Mouse (Mus musculus) hindbrain, embryonic 11.5 days (tissue): ENCODE results near the gene Atp7b. TPM values are rescaled to one million over a fixed set of nuclear protein-coding genes. Genes with fewer than 3 reads are reported as not detected.

Source experiments
- ATAC-seq: fragments of 200-750 bp; cut with Nextera tagmentation; 2 replicates; pipeline ENCODE4 v1.8.0; 2017; ENCODE audit warnings: mild to moderate bottlenecking, moderate TSS enrichment, moderate library complexity; ENCODE audit not compliant: low FRiP score
- DNase-seq: peaks from one replicate; pipeline ENCODE4 v3.0.0-alpha.2; 2015; ENCODE audit warnings: low spot score
- H3K27ac ChIP-seq: fragments of 300-500 bp; sonication (generic); 2 replicates; pipeline ENCODE4 v1.5.1; 2014; ENCODE audit warnings: mild to moderate bottlenecking, low read depth, low read length
- H3K27me3 ChIP-seq: fragments of 300-500 bp; sonication (generic); 2 replicates; pipeline ENCODE4 v1.6.1; 2014; ENCODE audit warnings: mild to moderate bottlenecking, low read length, moderate library complexity, mixed read lengths; ENCODE audit not compliant: control insufficient read depth, insufficient read depth
- H3K36me3 ChIP-seq: fragments of 300-500 bp; sonication (generic); 2 replicates; pipeline ENCODE4 v1.6.1; 2014; ENCODE audit warnings: mild to moderate bottlenecking, low read length, moderate library complexity, mixed read lengths; ENCODE audit not compliant: control insufficient read depth, insufficient read depth
- H3K4me1 ChIP-seq: fragments of 300-500 bp; sonication (generic); replicated peaks from 2 replicates; pipeline ENCODE4 v1.6.1; 2014; ENCODE audit warnings: low read length, mixed read lengths; ENCODE audit not compliant: control insufficient read depth, insufficient read depth
- H3K4me2 ChIP-seq: fragments of 300-500 bp; sonication (generic); replicated peaks from 2 replicates; pipeline ENCODE4 v1.6.1; 2014; ENCODE audit warnings: mild to moderate bottlenecking, low read depth, low read length
- H3K4me3 ChIP-seq: fragments of 300-500 bp; sonication (generic); 2 replicates; pipeline ENCODE4 v1.5.1; 2014; ENCODE audit warnings: low read depth, low read length
- H3K9ac ChIP-seq: fragments of 300-500 bp; sonication (generic); 2 replicates; pipeline ENCODE4 v1.6.1; 2014; ENCODE audit warnings: low read depth, low read length
- H3K9me3 ChIP-seq: fragments of 300-500 bp; sonication (generic); 2 replicates; pipeline ENCODE4 v1.6.1; 2016; ENCODE audit warnings: low read length; ENCODE audit not compliant: control insufficient read depth
- WGBS: fragments of 180-500 bp; shearing (Covaris S2); extraction: QIAGEN DNeasy Blood & Tissue Kit; methylation state at CpG from one replicate; pipeline ENCODE4 v1.1.7; 2014; 5-methylcytosine and 5-hydroxymethylcytosine counted together
- polyA plus RNA-seq: library from polyadenylated mRNA; unstranded; fragments of >200 nt; fragmentation: Nextera tagmentation; extraction: Ambion mirVana; gene quantifications from 2 replicates; pipeline ENCODE4 v1.2.1, GENCODE M21; 2014

Atp7b gene
- polyA plus RNA-seq, 1 experiment from 2014 or later = 1.3 TPM

DNA sequence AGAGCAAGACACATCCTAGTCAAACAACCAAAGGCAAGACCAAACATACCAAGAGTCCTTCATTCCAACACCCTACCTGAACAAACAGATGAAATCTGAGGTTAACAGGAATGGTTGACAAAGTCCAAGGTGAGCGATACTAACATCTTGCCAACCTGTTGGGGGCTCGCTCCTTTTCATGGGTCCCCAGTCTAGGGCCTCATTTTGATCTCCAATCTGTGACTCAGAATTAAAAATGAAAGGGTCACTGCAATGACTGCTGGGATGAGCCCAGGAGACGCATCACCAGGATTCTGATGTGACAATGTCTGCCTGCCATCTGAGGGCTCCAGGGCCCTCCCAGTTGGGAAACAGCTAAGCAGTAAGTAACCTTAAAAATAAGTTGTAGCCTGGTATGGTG is 90.6 kb downstream of the Atp7b start, which contains the start of gene Ccdc70:
Ccdc70 (plus strand) TSS at position 301 of the 400 bp plus-strand sequence.
- no peak for DNase-seq
- H3K4me3 ChIP-seq = no peak within 1 kb of the TSS
- 88% methylated on average over 3 of the region's 3 CpGs for WGBS
- no peaks in the 10 kb centered on the region for H3K36me3 ChIP-seq
- no peak within 1 kb of the TSS for H3K9ac ChIP-seq
- no peak within 1 kb of the TSS for H3K4me2 ChIP-seq
- no peak for ATAC-seq
- H3K27me3 ChIP-seq = no peaks in the 10 kb centered on the region
- no peaks in the 10 kb centered on the region for H3K9me3 ChIP-seq
- no peaks in the 10 kb centered on the region for H3K4me1 ChIP-seq
- H3K27ac ChIP-seq = no peak within 1 kb of the TSS

GRCm38 (mm10) chr8:21966646-21967045 is 93.5 kb downstream of the Atp7b start:
- 82% methylated on average over 1 of the region's 1 CpGs for WGBS

DNA sequence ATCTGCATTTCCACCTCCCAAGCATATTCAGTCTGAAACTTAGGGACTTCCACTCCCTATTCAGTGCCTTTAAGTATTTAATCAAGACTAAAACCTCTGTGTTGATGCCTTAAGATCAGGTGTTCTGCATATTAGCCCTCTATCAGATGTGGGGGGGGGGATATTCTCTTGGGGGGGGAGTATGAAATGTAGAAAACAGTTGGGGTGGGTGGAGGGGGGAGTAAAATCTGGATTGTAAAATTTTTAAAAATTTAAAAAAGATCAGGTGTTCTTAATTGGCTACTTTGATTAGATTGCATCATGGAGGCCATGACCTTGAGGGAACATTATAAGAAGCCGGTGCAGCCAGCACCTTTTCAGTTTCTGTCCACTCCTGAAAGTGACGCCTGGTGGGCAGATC is 101.7 kb downstream of the Atp7b start, which contains the start of gene Fam90a1a:
Fam90a1a (plus strand) TSS at position 301 of the 400 bp plus-strand sequence.
- Histone ChIP-seq H3K4me1 (no peaks in the 10 kb centered on the region), H3K4me3 (no peak within 1 kb of the TSS), H3K9me3 (no peaks in the 10 kb centered on the region), H3K27me3 (no peaks in the 10 kb centered on the region), H3K36me3 (no peaks in the 10 kb centered on the region), H3K4me2 (no peak within 1 kb of the TSS), H3K9ac (no peak within 1 kb of the TSS), H3K27ac (no peak within 1 kb of the TSS)
- no peak for DNase-seq
- whole genome bisulfite sequencing = 100% methylated on average over 2 of the region's 2 CpGs
- ATAC-seq = no peak

More at GRCm38 (mm10) chr8:21966646-21967045, 93.5 kb downstream of the Atp7b start:
- Histone ChIP-seq H3K27ac (no peak overlapping the region), H3K36me3 (no peaks in the 10 kb centered on the region), H3K4me2 (no peak overlapping the region), H3K4me3 (no peak overlapping the region), H3K27me3 (no peaks in the 10 kb centered on the region), H3K9me3 (no peaks in the 10 kb centered on the region), H3K9ac (no peak overlapping the region), H3K4me1 (no peaks in the 10 kb centered on the region)
- no peak for ATAC-seq
- no peak for DNase-seq

DNA sequence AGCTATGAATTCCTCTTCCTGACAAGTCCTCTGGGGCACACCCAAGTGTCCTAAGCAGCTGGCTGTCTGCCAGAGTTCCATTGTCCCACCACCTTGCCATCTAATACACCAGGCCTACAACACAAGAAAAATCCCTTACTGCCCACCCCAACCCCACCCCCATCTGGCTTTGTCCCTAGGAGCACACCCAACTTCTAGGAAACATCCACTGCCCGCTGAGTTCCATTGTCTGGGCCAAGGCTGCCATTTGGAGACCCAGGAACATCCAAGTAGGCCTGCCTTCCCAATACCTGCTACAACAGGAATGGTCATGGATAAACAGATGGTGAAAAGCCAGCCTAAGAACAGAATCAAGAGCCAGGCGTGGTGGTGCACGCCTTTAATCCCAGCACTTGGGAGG is 103.8 kb downstream of the Atp7b start:
- H3K4me3 ChIP-seq = no peak overlapping the region
- no peak for DNase-seq
- 80% methylated on average over 3 of the region's 3 CpGs for WGBS
- H3K9ac ChIP-seq = no peak overlapping the region
- no peak for ATAC-seq
- H3K36me3 ChIP-seq = no peaks in the 10 kb centered on the region
- H3K9me3 ChIP-seq = no peaks in the 10 kb centered on the region
- no peaks in the 10 kb centered on the region for H3K4me1 ChIP-seq
- H3K27ac ChIP-seq = no peak overlapping the region
- H3K27me3 ChIP-seq = no peaks in the 10 kb centered on the region
- H3K4me2 ChIP-seq = no peak overlapping the region

DNA sequence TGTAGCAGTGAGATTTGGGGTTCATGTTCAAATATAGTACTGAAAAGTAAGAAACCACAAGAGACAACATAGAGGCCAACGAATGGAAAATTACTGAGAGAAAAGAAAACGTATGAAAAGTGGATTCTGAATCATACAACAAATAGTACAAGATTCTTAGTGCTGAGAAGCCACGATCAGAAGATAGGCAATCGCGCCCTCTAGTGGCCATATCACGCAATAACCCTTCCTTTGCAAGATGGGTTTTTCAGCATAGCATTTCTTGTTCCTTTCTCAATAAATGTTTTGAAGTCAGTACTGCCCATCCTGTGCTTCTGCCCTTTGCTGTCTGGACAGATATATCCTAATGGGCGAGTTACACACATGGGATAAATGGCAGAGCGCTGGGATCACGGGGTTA is 104.8 kb downstream of the Atp7b start:
- H3K36me3 ChIP-seq = no peaks in the 10 kb centered on the region
- ATAC-seq = no peak
- DNase-seq = peak; percentile 71
- H3K9ac ChIP-seq = no peak overlapping the region
- no peak overlapping the region for H3K4me3 ChIP-seq
- 5% methylated on average over 9 of the region's 9 CpGs for WGBS
- no peaks in the 10 kb centered on the region for H3K27me3 ChIP-seq
- no peaks in the 10 kb centered on the region for H3K9me3 ChIP-seq
- no peak overlapping the region for H3K4me2 ChIP-seq
- H3K27ac ChIP-seq = no peak overlapping the region
- H3K4me1 ChIP-seq = no peaks in the 10 kb centered on the region

GRCm38 (mm10) chr8:21947311-21948017 is 112.6 kb downstream of the Atp7b start:
- Histone ChIP-seq H3K27me3 (no peaks in the 10 kb centered on the region), H3K4me2 (no peak overlapping the region), H3K9me3 (no peaks in the 10 kb centered on the region), H3K36me3 (no peaks in the 10 kb centered on the region), H3K27ac (no peak overlapping the region), H3K9ac (no peak overlapping the region), H3K4me1 (no peaks in the 10 kb centered on the region), H3K4me3 (no peak overlapping the region)
- DNase-seq (no peak), ATAC-seq (no peak)
- WGBS = 67% methylated on average over 9 of the region's 9 CpGs

DNA sequence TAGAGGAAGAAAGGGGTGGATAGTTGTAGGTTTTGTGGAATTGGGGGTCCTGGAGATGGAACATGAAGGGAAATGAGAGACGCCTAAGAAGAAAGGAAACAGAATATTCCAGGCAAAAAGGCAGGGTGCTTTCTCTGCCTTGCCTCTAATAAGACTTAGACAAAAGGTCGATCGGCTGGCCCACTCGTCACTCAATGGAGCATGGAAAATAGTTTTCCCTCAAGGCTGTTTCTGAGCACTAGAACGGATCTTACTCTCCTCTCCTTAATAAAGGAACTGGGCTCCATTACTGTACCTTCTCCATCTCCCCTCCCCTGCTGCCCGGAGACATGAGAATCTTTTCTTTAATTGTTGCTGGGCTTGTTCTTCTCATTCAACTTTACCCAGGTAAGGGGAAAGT is 113.6 kb downstream of the Atp7b start, which contains the start of gene Defb13:
Defb13 (plus strand) TSS at position 301 of the 400 bp plus-strand sequence.
- no peak for ATAC-seq
- DNase-seq = no peak
- Histone ChIP-seq H3K27me3 (no peaks in the 10 kb centered on the region), H3K27ac (no peak within 1 kb of the TSS), H3K36me3 (no peaks in the 10 kb centered on the region), H3K4me3 (no peak within 1 kb of the TSS), H3K4me1 (no peaks in the 10 kb centered on the region), H3K9me3 (no peaks in the 10 kb centered on the region), H3K9ac (no peak within 1 kb of the TSS), H3K4me2 (no peak within 1 kb of the TSS)
- 86% methylated on average over 6 of the region's 6 CpGs for WGBS

Other genes with a start within 250 kb of the Atp7b start
- gene Defb50, start 236.8 kb downstream of the Atp7b start, polyA plus RNA-seq = not detected in 2 replicates
- gene Defb2, start 220.4 kb downstream of the Atp7b start, polyA plus RNA-seq = 0.67 TPM in 1 of 2 replicates, not detected in the other
- 0.91 and 1.5 TPM in 2 replicates for gene Defb10, start 201.4 kb downstream of the Atp7b start, polyA plus RNA-seq
- gene Defb9, start 174.9 kb downstream of the Atp7b start, polyA plus RNA-seq = not detected in 2 replicates
- 7.8 and 9.1 TPM in 2 replicates for gene Defb11, start 153.9 kb downstream of the Atp7b start, polyA plus RNA-seq
- not detected in 2 replicates for gene Defb15, start 127.6 kb downstream of the Atp7b start, polyA plus RNA-seq
- gene Defb35, start 122.0 kb downstream of the Atp7b start, polyA plus RNA-seq = not detected in 2 replicates
- not detected in 2 replicates for gene Defb13, start 113.5 kb downstream of the Atp7b start, polyA plus RNA-seq
- not detected in 2 replicates for gene Fam90a1a, start 101.6 kb downstream of the Atp7b start, polyA plus RNA-seq
- not detected in 2 replicates for gene Ccdc70, start 90.5 kb downstream of the Atp7b start, polyA plus RNA-seq
- gene Alg11, start 416 bp upstream of the Atp7b start, polyA plus RNA-seq = 32.3 and 34.1 TPM in 2 replicates
- 0.77 and 0.91 TPM in 2 replicates for gene Nek5, start 64.7 kb upstream of the Atp7b start, polyA plus RNA-seq
- gene Nek3, start 106.1 kb upstream of the Atp7b start, polyA plus RNA-seq = 10.2 and 10.5 TPM in 2 replicates
- gene Ckap2, start 125.5 kb upstream of the Atp7b start, polyA plus RNA-seq = 52.1 and 58.7 TPM in 2 replicates
- gene Vps36, start 132.5 kb upstream of the Atp7b start, polyA plus RNA-seq = 35.8 and 39.8 TPM in 2 replicates
- gene Thsd1, start 167.0 kb upstream of the Atp7b start, polyA plus RNA-seq = 8.8 and 10.8 TPM in 2 replicates
- not detected in 2 replicates for gene Tpte, start 223.1 kb upstream of the Atp7b start, polyA plus RNA-seq